Mouse (Mus musculus) lung, embryonic 15.5 days (tissue): ENCODE data around the gene Pradc1. TPM values are rescaled to one million over a fixed set of nuclear protein-coding genes. Genes with fewer than 3 reads are reported as not detected.
"Not testable (repeated sequence)": the region's sequence is repeated elsewhere in the genome, so short reads cannot be mapped to it uniquely, and the experiment has no call there.

Experiments
- ATAC-seq: fragments of 200-750 bp; cut with Nextera tagmentation; 2 replicates; pipeline ENCODE4 v1.8.0; 2017; ENCODE audit warnings: moderate number of reproducible peaks, borderline replicate concordance; ENCODE audit not compliant: low FRiP score, low TSS enrichment; ENCODE audit errors: extremely low read depth
- H3K27ac ChIP-seq: fragments of 300-500 bp; sonication (generic); 2 replicates; pipeline ENCODE4 v1.5.1; 2015; ENCODE audit warnings: moderate library complexity, mild to moderate bottlenecking, inconsistent platforms
- H3K27me3 ChIP-seq: fragments of 300-500 bp; sonication (generic); 2 replicates; pipeline ENCODE4 v1.6.1; 2015; ENCODE audit warnings: inconsistent platforms
- H3K36me3 ChIP-seq: fragments of 300-500 bp; sonication (generic); 2 replicates; pipeline ENCODE4 v1.6.1; 2015; ENCODE audit warnings: inconsistent platforms
- H3K4me1 ChIP-seq: fragments of 300-500 bp; sonication (generic); 2 replicates; pipeline ENCODE4 v1.6.1; 2015; ENCODE audit warnings: inconsistent platforms
- H3K4me2 ChIP-seq: fragments of 300-500 bp; sonication (generic); 2 replicates; pipeline ENCODE4 v1.6.1; 2015; ENCODE audit warnings: inconsistent platforms, mild to moderate bottlenecking, moderate library complexity
- H3K4me3 ChIP-seq: fragments of 300-500 bp; sonication (generic); 2 replicates; pipeline ENCODE4 v1.5.1; 2015; ENCODE audit warnings: mild to moderate bottlenecking, inconsistent platforms
- H3K9ac ChIP-seq: fragments of 300-500 bp; sonication (generic); 2 replicates; pipeline ENCODE4 v1.6.1; 2015; ENCODE audit warnings: inconsistent platforms
- H3K9me3 ChIP-seq: fragments of 300-500 bp; sonication (generic); 2 replicates; pipeline ENCODE4 v1.6.1; 2016; ENCODE audit warnings: inconsistent platforms
- WGBS: fragments of 180-500 bp; shearing (Covaris S2); methylation state at CpG from one replicate; pipeline ENCODE4 v1.1.7; 2015; 5-methylcytosine and 5-hydroxymethylcytosine counted together
- polyA plus RNA-seq: library from polyadenylated mRNA; unstranded; fragments of >200 nt; fragmentation: Nextera tagmentation; extraction: Ambion mirVana; gene quantifications from 2 replicates; pipeline ENCODE4 v1.2.1, GENCODE M21; 2015

Pradc1 gene
- polyA plus RNA-seq, 1 experiment from 2014 or later = 46.7 TPM

DNA sequence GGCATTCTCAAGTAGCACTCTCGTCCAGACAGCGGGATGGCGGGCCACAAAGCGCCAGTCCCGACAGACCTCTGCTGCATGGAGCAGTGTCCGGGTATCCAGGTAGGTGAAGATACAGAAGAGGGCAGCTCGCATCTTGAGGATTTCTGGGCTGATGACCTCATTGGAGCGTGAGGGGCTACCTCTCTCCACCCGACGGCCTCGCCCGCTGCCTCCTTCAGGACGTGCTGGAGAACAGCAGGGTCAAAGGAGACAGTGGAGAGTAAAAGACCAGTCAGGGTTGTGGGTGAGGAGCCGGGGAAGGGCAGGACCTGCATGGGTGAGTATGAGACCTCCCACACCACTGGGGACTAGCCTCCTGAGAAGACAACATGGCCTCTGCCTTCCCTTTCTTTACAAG lies 26.6 kb upstream of the Pradc1 start:
- no peak overlapping the region for H3K27ac ChIP-seq
- ATAC-seq = no peak
- peaks cover 17% of the 10 kb centered on the region for H3K27me3 ChIP-seq

DNA sequence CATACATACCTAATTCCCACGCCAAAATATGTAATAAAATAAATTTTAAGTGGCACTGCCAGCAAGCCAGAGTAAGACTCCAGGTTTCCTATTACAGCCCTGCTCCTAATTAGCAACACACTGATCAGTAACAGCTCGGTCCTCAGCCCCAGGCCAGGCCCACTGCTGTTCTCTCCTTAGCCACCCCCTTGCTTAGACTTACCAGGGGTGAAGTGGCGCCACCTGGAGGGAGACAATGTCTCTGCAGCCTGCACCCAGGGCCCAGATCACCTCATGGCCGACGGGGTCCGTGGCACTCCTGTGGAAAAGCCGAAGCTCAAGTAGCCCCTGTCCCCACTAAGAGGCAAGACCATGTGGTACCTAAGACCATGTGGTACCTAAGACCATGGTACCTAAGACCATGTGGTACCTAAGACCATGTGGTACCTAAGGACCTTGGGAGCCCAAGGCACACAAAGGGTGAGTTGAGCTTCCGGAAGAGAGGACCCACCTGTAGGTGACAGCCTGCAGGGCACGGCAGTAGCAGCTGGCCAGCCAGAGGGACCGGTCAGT lies 25.7 kb upstream of the Pradc1 start:
- H3K9ac ChIP-seq = no peak overlapping the region
- no peak overlapping the region for H3K27ac ChIP-seq
- no peak overlapping the region for H3K4me2 ChIP-seq
- H3K4me1 ChIP-seq = no peaks in the 10 kb centered on the region
- ATAC-seq = no peak
- H3K4me3 ChIP-seq = no peak overlapping the region
- no peaks in the 10 kb centered on the region for H3K36me3 ChIP-seq
- WGBS = 30% methylated on average over 10 of the region's 10 CpGs
- no peaks in the 10 kb centered on the region for H3K9me3 ChIP-seq
- peaks cover 7% of the 10 kb centered on the region for H3K27me3 ChIP-seq

More for the DNA sequence above, 26.6 kb upstream of the Pradc1 start:
- no peaks in the 10 kb centered on the region for H3K9me3 ChIP-seq
- no peaks in the 10 kb centered on the region for H3K36me3 ChIP-seq
- H3K4me3 ChIP-seq = no peak overlapping the region
- no peak overlapping the region for H3K4me2 ChIP-seq
- no peak overlapping the region for H3K9ac ChIP-seq
- WGBS = 30% methylated on average over 14 of the region's 14 CpGs
- H3K4me1 ChIP-seq = no peaks in the 10 kb centered on the region

DNA sequence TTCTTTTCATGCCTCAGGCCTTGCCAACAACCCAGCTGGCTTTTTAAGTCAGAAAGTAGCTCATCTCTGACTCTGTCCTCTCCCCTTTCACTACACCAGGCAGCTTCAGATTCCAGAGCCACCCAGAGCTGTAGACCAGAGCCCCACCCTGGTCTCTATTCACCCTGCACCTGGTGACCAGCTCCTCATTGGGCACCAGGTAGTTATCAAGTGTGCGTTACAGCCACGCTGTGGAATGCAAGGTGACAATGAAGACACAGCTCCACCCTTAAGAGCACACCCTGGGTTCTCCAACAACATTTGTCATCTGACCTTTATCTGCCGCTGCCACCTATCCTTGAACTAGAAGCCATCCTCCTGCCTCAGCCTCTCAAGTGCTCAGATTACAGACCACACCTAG lies 23.8 kb upstream of the Pradc1 start:
- Histone ChIP-seq H3K27ac (no peak overlapping the region), H3K4me3 (no peak overlapping the region), H3K4me1 (no peaks in the 10 kb centered on the region), H3K9ac (no peak overlapping the region), H3K4me2 (no peak overlapping the region), H3K9me3 (no peaks in the 10 kb centered on the region), H3K36me3 (no peaks in the 10 kb centered on the region), H3K27me3 (peaks cover 3% of the 10 kb centered on the region; the same call in 1 of the 2 replicates)
- 71% methylated on average over 3 of the region's 3 CpGs for WGBS
- ATAC-seq = no peak

DNA sequence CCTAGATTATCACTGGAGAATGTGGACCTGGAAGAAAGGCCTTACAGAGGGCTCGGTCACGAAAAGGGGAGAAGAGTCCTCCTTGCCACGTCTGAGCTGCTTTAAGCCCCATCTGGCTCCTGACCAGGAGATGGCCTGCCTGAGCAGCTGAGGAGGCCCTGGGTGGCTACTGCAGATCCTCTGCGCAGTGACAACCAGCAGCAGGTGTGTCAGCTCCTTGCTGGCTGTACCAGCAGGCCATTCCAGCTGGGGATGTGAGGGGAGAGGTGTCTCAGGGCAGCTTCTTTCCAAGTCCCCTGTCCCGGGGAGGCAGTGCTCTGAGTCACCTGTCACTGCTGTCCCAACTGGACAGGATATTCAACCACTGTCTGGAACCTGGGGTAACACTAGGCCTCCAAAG lies 20.8 kb upstream of the Pradc1 start:
- no peak overlapping the region for H3K27ac ChIP-seq
- H3K27me3 ChIP-seq = peaks cover 3% of the 10 kb centered on the region; the same call in 1 of the 2 replicates
- H3K9me3 ChIP-seq = no peaks in the 10 kb centered on the region
- 50% methylated on average over 5 of the region's 5 CpGs for WGBS
- H3K36me3 ChIP-seq = peaks cover 24% of the 10 kb centered on the region
- H3K4me1 ChIP-seq = no peaks in the 10 kb centered on the region
- H3K4me3 ChIP-seq = no peak overlapping the region
- H3K4me2 ChIP-seq = no peak overlapping the region
- H3K9ac ChIP-seq = no peak overlapping the region
- ATAC-seq = no peak

DNA sequence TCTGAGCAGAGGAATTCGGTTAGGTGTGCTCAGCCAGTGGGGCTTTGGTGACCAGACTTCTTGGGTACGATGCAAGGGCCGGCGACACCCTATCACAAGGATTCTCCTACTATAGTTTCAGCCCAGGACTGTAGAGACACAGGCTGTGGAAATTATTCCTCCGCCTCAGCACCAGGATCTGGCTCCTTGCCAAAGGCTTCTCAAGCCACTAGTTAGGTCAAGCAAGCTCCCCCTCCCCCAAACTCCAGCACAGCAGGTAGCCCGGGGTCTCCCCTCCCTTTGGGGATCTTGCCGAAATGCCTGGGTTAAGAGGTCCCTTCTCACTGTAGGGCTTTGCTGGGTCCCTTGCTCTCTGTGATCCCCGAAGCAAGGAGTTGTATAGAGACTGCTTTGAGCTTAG lies 20.2 kb upstream of the Pradc1 start:
- Histone ChIP-seq H3K4me3 (no peak overlapping the region), H3K9ac (no peak overlapping the region), H3K9me3 (no peaks in the 10 kb centered on the region), H3K4me2 (no peak overlapping the region), H3K27ac (no peak overlapping the region), H3K27me3 (0 out of 2 replicates have a peak, but pooled peaks cover 3% of the 10 kb centered on the region), H3K36me3 (peaks cover 30% of the 10 kb centered on the region), H3K4me1 (no peaks in the 10 kb centered on the region)
- no peak for ATAC-seq
- WGBS = 46% methylated on average over 8 of the region's 8 CpGs

DNA sequence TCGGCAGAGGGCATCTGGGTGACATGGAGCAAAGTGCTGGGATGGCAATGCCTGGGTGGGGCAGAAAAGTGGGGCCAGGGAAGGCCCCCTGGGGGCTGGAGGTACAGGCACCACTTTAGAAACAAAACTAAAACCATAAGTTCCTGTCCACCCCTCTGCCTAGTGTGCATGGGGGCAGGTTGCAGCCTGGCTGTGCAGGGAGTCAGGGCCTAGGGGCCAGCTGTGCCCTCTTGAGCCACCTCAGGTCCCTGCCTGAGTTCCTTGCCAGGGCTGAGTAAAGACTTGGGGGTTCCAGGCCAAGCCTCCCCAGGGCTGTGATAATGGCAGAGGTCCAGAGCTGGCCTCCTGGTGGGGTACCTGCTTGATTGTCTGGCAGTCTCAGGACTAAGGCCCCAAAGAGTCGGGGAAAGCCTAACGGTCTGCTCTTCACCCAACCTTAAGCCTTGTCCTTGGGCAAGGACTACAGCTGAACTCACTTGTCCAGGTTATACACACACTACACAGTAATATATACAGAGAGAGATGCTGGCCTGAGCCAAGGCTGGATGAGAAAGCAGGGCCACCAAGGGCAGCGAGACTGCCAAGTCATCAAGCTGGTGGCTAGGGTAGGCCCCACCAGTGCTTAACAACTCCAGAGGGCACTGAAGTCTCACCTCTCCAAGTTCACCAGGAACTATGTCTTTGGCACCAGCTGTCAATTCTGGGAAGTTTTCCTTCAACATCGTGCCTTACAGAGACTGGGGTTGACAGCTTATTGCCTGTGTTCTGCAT lies 18.1 kb upstream of the Pradc1 start:
- Histone ChIP-seq H3K9ac (no peak overlapping the region), H3K4me3 (no peak overlapping the region), H3K27ac (no peak overlapping the region), H3K36me3 (peaks cover 51% of the 10 kb centered on the region), H3K4me2 (no peak overlapping the region), H3K9me3 (no peaks in the 10 kb centered on the region), H3K4me1 (no peaks in the 10 kb centered on the region), H3K27me3 (no peaks in the 10 kb centered on the region)
- no peak for ATAC-seq
- WGBS = 65% methylated on average over 5 of the region's 5 CpGs

DNA sequence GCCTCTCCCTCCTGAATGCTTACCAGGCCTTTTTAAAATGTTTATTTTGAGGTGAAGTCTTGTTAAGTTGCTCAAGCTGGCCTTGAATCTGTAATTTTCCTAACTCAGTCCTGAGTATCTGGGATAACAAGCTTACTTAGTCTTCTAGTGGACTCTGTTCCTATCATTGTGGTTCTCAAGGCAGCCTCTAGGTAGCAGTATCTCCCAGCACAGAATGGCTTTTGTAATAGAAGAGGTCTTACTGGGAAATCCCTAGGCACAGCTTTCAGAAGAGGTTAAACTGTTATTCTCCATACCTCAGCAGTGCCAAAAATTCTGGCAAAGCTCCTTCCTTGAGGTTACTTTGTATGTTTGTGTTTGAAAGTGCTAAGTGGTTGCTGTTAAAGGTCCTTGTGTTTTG lies 13.6 kb upstream of the Pradc1 start:
- Histone ChIP-seq H3K4me2 (no peak overlapping the region), H3K27ac (no peak overlapping the region), H3K4me1 (no peaks in the 10 kb centered on the region), H3K9ac (no peak overlapping the region), H3K36me3 (peaks cover 95% of the 10 kb centered on the region), H3K4me3 (no peak overlapping the region), H3K9me3 (no peaks in the 10 kb centered on the region), H3K27me3 (no peaks in the 10 kb centered on the region)
- no peak for ATAC-seq

DNA sequence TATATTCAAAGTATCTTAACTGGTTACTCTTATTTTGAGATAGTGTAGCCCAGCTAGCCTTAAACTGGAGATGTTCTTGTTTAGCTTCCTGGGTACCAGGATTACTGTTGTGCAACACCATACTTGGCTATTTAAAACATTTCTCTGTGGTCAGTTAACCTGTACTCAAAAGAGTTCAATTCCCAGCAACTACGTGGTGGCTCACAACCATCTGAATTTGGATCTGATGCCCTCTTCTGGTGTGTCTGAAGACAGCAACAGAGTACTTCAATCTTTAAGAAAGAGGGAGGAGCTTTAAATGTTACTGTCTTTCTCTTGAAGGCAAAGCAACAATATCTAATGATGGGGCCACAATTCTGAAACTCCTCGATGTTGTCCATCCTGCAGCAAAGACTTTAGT lies 7.9 kb upstream of the Pradc1 start:
- 87% methylated on average over 2 of the region's 2 CpGs for WGBS
- ATAC-seq = no peak

DNA sequence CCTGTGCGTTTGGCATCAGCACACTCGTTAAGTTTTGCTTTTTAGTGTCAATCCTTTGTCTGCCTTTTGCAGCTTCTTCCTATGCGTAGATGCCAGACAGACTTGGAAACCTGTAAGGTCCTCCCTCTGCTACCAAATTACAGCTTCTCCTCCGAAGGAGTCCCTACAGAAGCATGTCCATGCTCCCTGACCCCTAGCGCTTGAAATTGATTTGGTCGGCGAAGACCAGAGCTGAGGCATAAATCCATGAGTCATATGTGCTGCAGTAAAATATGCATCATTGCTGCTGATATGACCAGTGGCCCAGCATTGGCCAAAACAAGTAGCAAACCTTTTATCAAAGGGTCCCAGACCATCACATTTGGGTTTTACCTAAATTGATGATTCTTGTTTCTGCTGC lies 1.0 kb upstream of the Pradc1 start:
- peak overlapping the region; percentile 89 for H3K9ac ChIP-seq
- WGBS = 7% methylated on average over 7 of the region's 7 CpGs
- 0 out of 2 replicates have a peak, but pooled peaks cover 3% of the 10 kb centered on the region for H3K36me3 ChIP-seq
- peak overlapping the region; percentile 95; the same call in 1 of the 2 replicates for H3K27ac ChIP-seq
- H3K27me3 ChIP-seq = no peaks in the 10 kb centered on the region
- H3K4me2 ChIP-seq = peak overlapping the region; percentile 88
- ATAC-seq = no peak
- H3K4me3 ChIP-seq = peak overlapping the region; percentile 71
- H3K9me3 ChIP-seq = no peaks in the 10 kb centered on the region
- peaks cover 38% of the 10 kb centered on the region for H3K4me1 ChIP-seq

More for the DNA sequence above, 7.9 kb upstream of the Pradc1 start:
- Histone ChIP-seq H3K27me3 (no peaks in the 10 kb centered on the region), H3K9me3 (no peaks in the 10 kb centered on the region), H3K4me1 (0 out of 2 replicates have a peak, but pooled peaks cover 8% of the 10 kb centered on the region), H3K27ac (no peak overlapping the region), H3K9ac (no peak overlapping the region), H3K4me2 (no peak overlapping the region), H3K36me3 (peaks cover 59% of the 10 kb centered on the region), H3K4me3 (no peak overlapping the region)

DNA sequence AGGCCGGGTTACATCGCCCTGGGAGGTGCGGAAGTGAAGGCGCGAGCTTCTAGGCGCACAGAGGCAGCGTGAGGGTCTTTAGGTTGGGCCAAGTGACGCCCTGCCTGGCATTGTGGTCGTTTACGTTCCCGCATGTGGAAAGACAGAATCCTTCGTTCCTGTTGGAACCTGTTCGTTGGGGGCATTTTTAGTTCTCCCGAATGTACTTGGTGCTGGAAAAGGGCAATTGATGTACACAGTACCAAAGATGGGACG lies 568 bp upstream of the Pradc1 start:
- Histone ChIP-seq H3K9me3 (no peaks in the 10 kb centered on the region), H3K36me3 (peaks cover 3% of the 10 kb centered on the region), H3K4me1 (peaks cover 38% of the 10 kb centered on the region), H3K27me3 (no peaks in the 10 kb centered on the region), H3K9ac (peak overlapping the region; percentile 89), H3K4me3 (peak overlapping the region; percentile 71), H3K27ac (peak overlapping the region; percentile 95), H3K4me2 (peak overlapping the region; percentile 88)
- no peak for ATAC-seq
- WGBS = under 1% methylated on average over 15 of the region's 15 CpGs

DNA sequence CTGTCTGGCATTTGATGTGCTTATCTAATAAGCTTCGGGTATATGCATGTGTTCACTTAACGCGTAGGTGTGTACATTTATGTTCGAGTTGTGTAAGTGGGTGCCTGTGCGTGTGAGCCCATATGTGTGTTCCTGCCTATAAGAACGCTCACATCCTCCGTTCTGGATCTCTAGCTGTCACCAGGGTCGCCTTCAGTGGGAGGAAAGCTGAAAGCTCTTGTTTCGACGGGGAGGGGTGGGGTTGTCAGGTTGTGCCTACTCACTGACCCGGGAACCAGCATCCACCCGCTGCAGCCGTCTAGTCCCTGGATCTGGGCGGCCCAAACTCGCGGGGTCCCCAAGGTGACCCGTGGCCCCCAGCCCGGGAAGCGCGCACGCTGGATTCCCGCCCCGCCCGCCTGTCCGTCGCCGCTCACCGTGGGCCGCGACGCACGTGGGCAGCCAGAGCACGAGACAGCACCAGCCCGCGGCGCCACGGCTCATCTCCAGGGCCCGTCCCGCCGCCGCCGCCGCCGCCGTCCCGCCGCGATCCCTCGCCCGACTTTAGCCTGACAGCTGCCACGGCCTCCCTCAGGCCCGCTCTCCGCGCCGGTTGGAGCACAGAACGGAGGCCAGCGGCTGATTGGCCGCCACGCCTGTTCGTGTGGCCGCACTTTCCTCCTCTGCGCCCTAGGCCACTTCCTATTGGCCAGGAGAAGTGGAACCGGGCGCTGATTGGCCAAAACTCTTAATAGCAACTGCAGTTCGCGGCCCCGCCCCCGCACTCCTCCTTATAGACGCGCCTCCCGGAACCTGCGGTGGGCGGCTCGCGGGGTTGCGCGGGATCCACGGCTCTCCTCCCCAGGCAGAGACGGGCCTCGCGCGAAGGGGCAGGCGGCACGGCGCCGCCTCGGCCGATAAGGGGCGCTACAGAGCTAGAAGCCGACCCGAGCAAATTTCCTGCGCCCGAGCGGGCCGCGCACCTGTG lies 790 bp downstream of the Pradc1 start, which contains the start of gene Cct7:
TSS of gene Cct7 (plus strand) at position 818 of the 967 bp plus-strand sequence.
- peaks cover 16% of the 10 kb centered on the region for H3K36me3 ChIP-seq
- peak within 1 kb of the TSS; percentile 95 for H3K27ac ChIP-seq
- peaks cover 35% of the 10 kb centered on the region for H3K4me1 ChIP-seq
- no peaks in the 10 kb centered on the region for H3K9me3 ChIP-seq
- no peaks in the 10 kb centered on the region for H3K27me3 ChIP-seq
- 2% methylated on average over 85 of the region's 96 CpGs for WGBS
- H3K4me2 ChIP-seq = peak within 1 kb of the TSS; percentile 88
- peak; percentile 95 for ATAC-seq
- peak within 1 kb of the TSS; percentile 71 for H3K4me3 ChIP-seq
- peak within 1 kb of the TSS; percentile 89 for H3K9ac ChIP-seq

DNA sequence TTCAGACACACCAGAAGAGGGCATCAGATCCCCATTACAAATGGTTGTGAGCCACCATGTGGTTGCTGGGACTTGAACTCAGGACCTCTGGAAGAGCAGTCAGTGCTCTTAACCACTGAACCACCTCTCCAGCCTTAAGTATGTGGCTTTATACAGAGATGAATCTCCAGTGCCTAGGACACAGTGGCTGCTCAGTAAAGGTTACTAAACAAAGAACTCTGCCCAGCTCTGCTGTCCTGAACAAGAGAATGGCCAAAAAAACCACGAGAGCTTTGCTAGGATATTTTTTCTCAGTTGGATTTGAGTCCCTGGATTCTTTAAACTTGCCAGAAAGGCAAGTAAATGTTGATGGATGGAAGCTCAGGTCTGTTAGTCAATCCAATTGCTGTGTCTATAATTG lies 1.6 kb downstream of the Pradc1 start:
- WGBS = 48% methylated on average over 1 of the region's 1 CpGs
- Histone ChIP-seq H3K4me1 (peaks cover 32% of the 10 kb centered on the region), H3K4me2 (peak overlapping the region; percentile 88), H3K36me3 (peaks cover 25% of the 10 kb centered on the region), H3K4me3 (peak overlapping the region; percentile 71)
- H3K27me3 ChIP-seq, H3K27ac ChIP-seq, H3K9ac ChIP-seq, H3K9me3 ChIP-seq, ATAC-seq: not testable (repeated sequence)
